Mouse (Mus musculus) heart, postnatal 4 days (tissue): ENCODE measurements at regions not wholly inside any gene's neighbourhood (a gene's known extent, or its start where the extent isn't known, plus 50 kb on each side); places are given as distances from the start of the nearest gene placed in this dataset.
A peak's percentile ranks its signal among the peaks of the same experiment; 100 is the strongest.

ENCODE experiments used
- DNase-seq: peaks from one replicate; pipeline ENCODE4 v3.0.0; 2021
- microRNA-seq, 2 experiments: library from miRNA; unstranded; fragments of <30 nt; microRNA quantifications; one replicate each; pipeline ENCODE4 v1.2.0; 2021 to 2022

DNA sequence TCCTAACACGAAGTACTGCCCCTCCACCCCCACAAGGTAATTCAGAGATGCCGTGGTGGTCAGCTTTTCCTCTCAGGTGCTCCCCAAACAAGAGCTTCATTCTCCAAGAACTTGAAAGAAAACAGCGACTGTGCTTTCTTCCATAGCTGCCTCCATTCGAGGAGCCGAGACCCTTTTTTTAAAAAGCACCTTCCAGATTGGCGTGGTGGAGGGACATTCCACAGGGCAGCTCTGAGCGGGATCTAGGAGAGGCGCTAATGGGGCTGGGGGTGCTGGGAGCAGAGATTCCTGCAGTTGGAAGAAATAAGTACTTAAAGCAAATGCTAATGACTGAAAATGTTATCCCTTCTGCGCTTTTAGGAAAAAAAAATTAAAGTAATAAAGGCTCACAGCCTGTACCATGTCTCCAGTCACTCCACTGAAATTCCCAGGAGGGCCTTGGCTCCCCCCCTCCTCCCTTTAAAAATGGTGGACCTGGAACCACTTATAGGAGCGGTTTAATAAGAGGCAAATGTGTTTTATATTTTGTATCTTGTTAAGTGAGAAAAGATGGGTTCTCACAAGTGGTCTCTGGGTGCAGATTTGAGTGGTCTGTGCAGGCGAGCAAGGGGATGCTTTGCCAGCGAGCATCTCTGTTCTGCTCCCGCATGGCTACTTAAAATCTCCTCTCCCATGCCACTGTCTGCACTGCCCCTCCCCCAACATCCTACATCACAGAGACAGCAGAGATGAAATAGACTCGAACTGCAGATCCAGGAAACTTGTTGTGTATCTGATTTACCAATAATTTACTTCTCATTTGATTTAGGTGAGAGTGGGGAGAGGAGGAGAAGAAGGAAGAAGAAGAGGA lies 77.4 kb upstream of the Zfhx3 start:
- DNase-seq = no peak

DNA sequence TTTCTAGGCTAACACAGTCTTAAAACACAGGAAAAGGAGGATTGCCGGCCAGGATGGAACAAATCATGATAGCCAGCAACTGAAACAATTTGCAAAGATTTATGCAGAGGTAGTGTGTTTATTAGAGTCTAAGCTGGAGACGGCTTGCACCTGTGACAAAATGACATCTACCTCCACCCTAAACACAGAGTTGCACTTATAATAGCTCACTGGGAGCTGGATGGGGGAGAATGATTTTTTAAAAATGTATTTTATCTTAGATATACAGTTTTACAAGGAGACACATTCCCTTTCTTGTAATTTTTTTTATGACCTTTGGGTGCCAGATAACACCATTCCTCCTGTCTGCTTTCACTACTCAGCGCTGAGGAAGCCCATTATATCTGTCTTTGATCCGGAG lies 76.7 kb upstream of the Zfhx3 start:
- DNase-seq = no peak

DNA sequence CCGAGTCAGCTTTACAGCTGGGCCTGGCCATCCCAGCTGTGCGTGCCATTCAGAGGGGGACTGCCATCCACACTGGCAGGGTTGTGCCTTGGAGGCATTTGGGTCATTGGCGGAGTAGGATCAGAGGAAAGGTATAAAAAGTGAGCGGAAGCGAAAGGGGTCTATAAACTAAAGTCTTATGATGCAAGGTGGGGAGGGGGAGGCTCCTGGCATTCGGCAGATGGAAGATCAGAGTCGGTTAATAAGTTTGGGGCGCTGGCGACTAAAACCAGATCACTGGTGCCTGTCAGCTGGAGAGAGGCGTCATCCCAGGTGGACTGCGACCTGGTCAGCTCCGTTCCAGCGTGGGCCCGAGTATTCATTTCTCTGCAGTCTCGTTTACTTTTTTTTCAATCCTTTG lies 70.7 kb upstream of the Zfhx3 start:
- DNase-seq = no peak

DNA sequence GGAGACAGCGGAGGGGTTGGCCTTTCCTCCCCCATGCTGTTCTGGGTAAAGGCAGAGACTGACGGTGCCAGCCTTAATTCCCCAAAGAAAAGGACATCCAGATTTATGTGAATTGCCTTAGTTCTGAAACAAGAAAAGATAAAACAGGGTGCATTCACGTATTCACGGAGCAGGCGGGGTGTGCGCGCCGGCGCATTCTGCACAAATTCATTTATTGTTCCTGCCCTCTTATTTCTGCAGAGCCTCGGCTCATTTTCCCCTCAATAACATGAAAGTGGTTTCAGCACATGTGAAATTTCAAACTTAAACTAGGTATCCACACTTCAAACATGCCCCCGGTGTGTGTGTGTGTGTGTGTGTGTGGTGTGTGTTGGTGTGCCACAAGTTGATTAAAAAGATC lies 70.3 kb upstream of the Zfhx3 start:
- DNase-seq = no peak

GRCm38 (mm10) chr8:107876455-107876854 lies 66.0 kb upstream of the Zfhx3 start:
- no peak for DNase-seq

- DNase-seq = peak; percentile 75
Measured at GRCm38 (mm10) chr8:107881851-107882250, 60.6 kb upstream of the Zfhx3 start.

DNA sequence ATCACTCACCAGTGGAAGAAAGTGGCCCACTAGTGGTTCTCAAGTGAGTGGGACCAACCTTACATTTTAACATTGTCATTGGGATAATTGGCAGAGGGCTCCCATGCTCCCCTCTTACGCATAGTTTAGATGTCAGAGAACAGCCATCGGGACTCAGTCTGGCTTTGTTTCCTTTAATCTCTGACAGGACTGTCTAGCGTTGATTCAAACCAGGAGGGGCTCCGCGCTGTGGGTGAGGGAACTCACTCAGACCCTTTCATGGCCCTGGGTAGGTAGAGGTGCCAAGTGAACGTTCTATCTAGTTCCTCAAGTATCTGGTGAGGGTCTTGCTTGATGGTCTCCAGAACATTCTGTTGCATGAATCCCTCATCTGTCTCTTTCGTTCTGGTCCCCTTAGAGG lies 56.9 kb upstream of the Zfhx3 start:
- no peak for DNase-seq

DNA sequence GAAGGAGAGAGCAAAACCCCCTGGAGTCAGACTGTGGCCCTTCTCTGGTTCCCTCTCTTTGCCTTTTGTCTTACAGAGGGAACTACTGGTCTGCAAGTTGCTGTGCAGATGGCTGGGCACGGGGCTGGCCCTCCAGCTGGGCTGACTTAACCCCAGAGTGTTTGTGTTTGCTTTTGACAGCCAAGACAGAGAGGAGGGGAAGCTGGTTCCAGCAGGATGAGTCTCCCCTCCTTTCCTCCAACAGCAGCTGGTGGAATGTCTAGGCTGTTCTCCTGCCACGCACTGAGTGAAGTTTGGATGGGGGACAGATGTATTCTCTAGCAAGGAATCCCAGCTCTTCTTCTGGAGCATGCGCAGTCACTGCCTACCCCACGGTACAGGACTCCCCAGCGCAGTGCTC lies 56.5 kb upstream of the Zfhx3 start:
- peak; percentile 16 for DNase-seq

GRCm38 (mm10) chr8:107886516-107887253 lies 55.8 kb upstream of the Zfhx3 start:
- no peak for DNase-seq

DNA sequence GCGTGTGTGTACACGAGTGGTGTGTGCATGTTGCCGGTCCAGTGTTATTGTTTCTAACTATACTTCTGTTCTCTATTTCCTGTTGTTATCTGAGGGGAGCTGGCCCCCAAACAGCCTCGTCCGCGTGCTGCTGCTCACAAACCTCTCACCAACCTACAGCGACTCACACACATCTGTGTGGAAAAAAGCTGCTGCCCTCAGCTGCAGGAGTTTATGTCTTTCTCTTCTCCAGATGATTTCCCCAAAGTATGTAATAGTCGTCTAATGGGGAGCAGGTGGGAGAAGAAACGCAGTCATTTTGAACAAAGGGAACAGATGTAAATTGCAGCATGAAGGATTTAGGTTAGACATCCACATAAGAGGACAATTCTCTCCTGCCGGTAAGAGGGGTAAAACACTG lies 55.1 kb upstream of the Zfhx3 start:
- no peak for DNase-seq

GRCm38 (mm10) chr8:107890922-107891321 lies 51.5 kb upstream of the Zfhx3 start:
- no peak for DNase-seq

Small RNAs in the stretch of these regions (microRNA-seq; reads per million reads assigned to microRNA genes)
- gene Gm22825 (0 reads per million in 2 experiments), gene Gm23646 (0 reads per million in 2 experiments)
